Mouse (Mus musculus) thymus, adult 2 months (tissue): ENCODE results near the gene Cpxm2.

Experiments used
- CTCF ChIP-seq: fragments of 200-500 bp; IDR thresholded peaks from 2 replicates; pipeline ENCODE4 v1.5.1; 2012; ENCODE audit warnings: mild to moderate bottlenecking, control low read depth, low read length, moderate library complexity, borderline replicate concordance; ENCODE audit not compliant: control insufficient read depth, poor library complexity, insufficient read depth; ENCODE audit errors: extremely low read depth
- POLR2A ChIP-seq: fragments of 200-500 bp; IDR thresholded peaks from 2 replicates; pipeline ENCODE4 v1.6.1; 2012; ENCODE audit warnings: mild to moderate bottlenecking, low read length, control low read depth, moderate library complexity; ENCODE audit not compliant: control insufficient read depth, poor library complexity, insufficient read depth; ENCODE audit errors: extremely low read depth

GRCm38 (mm10) chr7:132174787-132175186 is 20.2 kb upstream of the Cpxm2 start:
- no peak for TF ChIP-seq CTCF
- no peak for TF ChIP-seq POLR2A
